Mouse (Mus musculus): ENCODE data around the gene Cracr2a. TPM values are rescaled to one million over a fixed set of nuclear protein-coding genes. Genes with fewer than 3 reads are reported as not detected.

Gene Cracr2a
- polyA plus RNA-seq, 1 experiment from 2014 or later: 1.2 TPM

DNA sequence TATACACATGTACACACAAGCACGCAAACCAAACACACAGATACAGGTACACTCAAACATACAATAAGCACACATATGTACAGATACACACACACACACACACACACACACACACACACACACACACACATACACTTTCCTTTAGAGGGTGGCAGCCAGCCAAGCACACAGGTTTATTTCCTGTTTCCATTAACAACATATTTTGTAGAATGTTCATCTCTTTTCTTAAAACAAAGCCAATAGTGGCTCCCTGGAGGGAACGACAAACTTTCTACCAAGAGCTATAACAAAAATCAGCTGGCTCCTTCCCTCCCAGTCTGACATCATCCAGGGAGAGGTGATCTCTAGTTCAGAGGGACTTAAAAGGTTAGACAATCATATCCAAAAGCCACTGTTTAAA is 73.7 kb downstream of the Cracr2a start:
- 80% methylated on average over 2 of the region's 2 CpGs for WGBS
- no peak for ATAC-seq (ENCODE audit: low FRiP score)
- Histone ChIP-seq H3K4me2 (no peak overlapping the region), H3K27me3 (replicated peaks) (no peaks in the 10 kb centered on the region), H3K36me3 (no peaks in the 10 kb centered on the region), H3K4me3 (replicated peaks) (no peak overlapping the region), H3K27ac (replicated peaks) (no peak overlapping the region), H3K4me1 (peaks cover 15% of the 10 kb centered on the region), H3K9ac (replicated peaks) (no peak overlapping the region), H3K9me3 (replicated peaks) (no peaks in the 10 kb centered on the region)

DNA sequence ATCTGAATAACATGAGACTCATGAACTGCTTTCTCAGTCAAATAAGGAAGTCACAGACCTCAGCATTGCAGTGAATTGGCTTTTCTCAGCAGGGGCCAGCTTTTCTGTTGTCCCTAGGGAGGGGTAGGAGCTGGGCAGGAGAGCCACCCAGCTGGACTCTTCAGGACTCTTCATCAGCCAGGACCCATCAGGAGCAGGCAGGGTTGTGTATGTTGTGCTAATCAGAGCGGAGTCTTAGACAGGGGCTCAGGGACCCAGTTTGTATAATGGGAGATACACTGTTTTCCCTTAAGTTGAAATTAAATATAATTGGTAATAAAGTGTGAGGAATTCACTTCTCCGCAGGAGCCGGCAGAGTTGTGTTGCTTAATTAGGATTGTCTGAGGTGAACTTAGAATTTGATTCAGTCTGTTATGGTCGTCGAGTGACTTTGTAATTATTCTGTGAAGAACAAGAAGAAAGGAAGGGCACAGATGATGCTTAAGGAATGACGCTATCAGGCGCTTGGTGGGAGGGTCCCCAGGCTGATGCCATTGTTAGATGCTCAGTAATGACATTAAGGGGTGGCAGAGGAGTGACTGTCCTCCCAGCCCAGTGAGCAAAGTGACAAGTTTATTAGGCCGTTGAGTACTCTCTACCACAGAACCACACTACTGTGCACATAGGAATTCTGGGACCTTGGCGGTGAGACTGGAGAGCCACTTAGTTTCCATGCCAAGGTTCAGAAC is 74.5 kb downstream of the Cracr2a start:
- 30% methylated on average over 9 of the region's 9 CpGs for WGBS
- no peaks in the 10 kb centered on the region for H3K9me3 ChIP-seq (replicated peaks)
- peaks cover 15% of the 10 kb centered on the region for H3K4me1 ChIP-seq
- no peak overlapping the region; the same call in 1 of the 2 replicates for H3K27ac ChIP-seq (replicated peaks)
- H3K4me3 ChIP-seq (replicated peaks): no peak overlapping the region
- H3K27me3 ChIP-seq (replicated peaks): no peaks in the 10 kb centered on the region
- peak; percentile 46 for ATAC-seq (ENCODE audit: low FRiP score)
- H3K36me3 ChIP-seq: no peaks in the 10 kb centered on the region
- no peak overlapping the region for H3K9ac ChIP-seq (replicated peaks)
- no peak overlapping the region for H3K4me2 ChIP-seq

GRCm38 (mm10) chr6:127641077-127641801 is 80.1 kb downstream of the Cracr2a start:
- no peak for ATAC-seq (ENCODE audit: low FRiP score)
- no peaks in the 10 kb centered on the region for H3K9me3 ChIP-seq (replicated peaks)
- 81% methylated on average over 8 of the region's 8 CpGs for WGBS

GRCm38 (mm10) chr6:127655988-127656387 is 94.8 kb downstream of the Cracr2a start:
- H3K9me3 ChIP-seq (replicated peaks): peaks cover 7% of the 10 kb centered on the region; the same call in 1 of the 2 replicates
- H3K4me1 ChIP-seq: no peaks in the 10 kb centered on the region
- 15% methylated on average over 4 of the region's 4 CpGs for WGBS
- H3K27me3 ChIP-seq (replicated peaks): no peaks in the 10 kb centered on the region
- H3K27ac ChIP-seq (replicated peaks): no peak overlapping the region
- no peak overlapping the region for H3K4me2 ChIP-seq
- no peak for ATAC-seq (ENCODE audit: low FRiP score)
- H3K4me3 ChIP-seq (replicated peaks): no peak overlapping the region
- no peaks in the 10 kb centered on the region for H3K36me3 ChIP-seq
- H3K9ac ChIP-seq (replicated peaks): no peak overlapping the region

More at GRCm38 (mm10) chr6:127641077-127641801, 80.1 kb downstream of the Cracr2a start:
- no peak overlapping the region for H3K9ac ChIP-seq (replicated peaks)
- H3K27me3 ChIP-seq (replicated peaks): no peaks in the 10 kb centered on the region
- H3K4me2 ChIP-seq: no peak overlapping the region
- H3K27ac ChIP-seq (replicated peaks): no peak overlapping the region
- H3K4me1 ChIP-seq: no peaks in the 10 kb centered on the region
- no peaks in the 10 kb centered on the region for H3K36me3 ChIP-seq
- no peak overlapping the region for H3K4me3 ChIP-seq (replicated peaks)

GRCm38 (mm10) chr6:127657152-127657551 is 96.0 kb downstream of the Cracr2a start:
- 92% methylated on average over 11 of the region's 11 CpGs for WGBS
- no peaks in the 10 kb centered on the region for H3K36me3 ChIP-seq
- no peak for ATAC-seq (ENCODE audit: low FRiP score)

GRCm38 (mm10) chr6:127659472-127659871 is 98.3 kb downstream of the Cracr2a start:
- H3K27ac ChIP-seq (replicated peaks): no peak overlapping the region
- no peaks in the 10 kb centered on the region for H3K36me3 ChIP-seq
- no peaks in the 10 kb centered on the region for H3K9me3 ChIP-seq (replicated peaks)
- H3K4me1 ChIP-seq: peaks cover 5% of the 10 kb centered on the region; the same call in 1 of the 2 replicates
- H3K4me2 ChIP-seq: no peak overlapping the region
- ATAC-seq (ENCODE audit: low FRiP score): no peak
- 64% methylated on average over 5 of the region's 5 CpGs for WGBS
- no peak overlapping the region for H3K9ac ChIP-seq (replicated peaks)
- no peak overlapping the region for H3K4me3 ChIP-seq (replicated peaks)
- no peaks in the 10 kb centered on the region for H3K27me3 ChIP-seq (replicated peaks)

More at GRCm38 (mm10) chr6:127657152-127657551, 96.0 kb downstream of the Cracr2a start:
- no peak overlapping the region for H3K4me2 ChIP-seq
- no peak overlapping the region for H3K9ac ChIP-seq (replicated peaks)
- no peak overlapping the region for H3K27ac ChIP-seq (replicated peaks)
- H3K4me3 ChIP-seq (replicated peaks): no peak overlapping the region
- H3K4me1 ChIP-seq: no peaks in the 10 kb centered on the region
- H3K27me3 ChIP-seq (replicated peaks): no peaks in the 10 kb centered on the region
- H3K9me3 ChIP-seq (replicated peaks): peaks cover 7% of the 10 kb centered on the region; the same call in 1 of the 2 replicates

GRCm38 (mm10) chr6:127659966-127660365 is 98.8 kb downstream of the Cracr2a start:
- Histone ChIP-seq H3K4me3 (replicated peaks) (no peak overlapping the region), H3K27ac (replicated peaks) (no peak overlapping the region), H3K9me3 (replicated peaks) (no peaks in the 10 kb centered on the region), H3K4me1 (peaks cover 5% of the 10 kb centered on the region), H3K4me2 (no peak overlapping the region), H3K36me3 (no peaks in the 10 kb centered on the region), H3K9ac (replicated peaks) (no peak overlapping the region), H3K27me3 (replicated peaks) (no peaks in the 10 kb centered on the region)
- WGBS: 86% methylated on average over 4 of the region's 4 CpGs
- ATAC-seq (ENCODE audit: low FRiP score): no peak

GRCm38 (mm10) chr6:127661717-127662292 is 100.7 kb downstream of the Cracr2a start:
- WGBS: 79% methylated on average over 7 of the region's 7 CpGs
- Histone ChIP-seq H3K4me3 (replicated peaks) (no peak overlapping the region), H3K36me3 (no peaks in the 10 kb centered on the region), H3K4me2 (no peak overlapping the region), H3K9me3 (replicated peaks) (no peaks in the 10 kb centered on the region), H3K4me1 (peaks cover 5% of the 10 kb centered on the region), H3K27ac (replicated peaks) (no peak overlapping the region), H3K9ac (replicated peaks) (no peak overlapping the region), H3K27me3 (replicated peaks) (no peaks in the 10 kb centered on the region)
- no peak for ATAC-seq (ENCODE audit: low FRiP score)

GRCm38 (mm10) chr6:127663263-127663662 is 102.1 kb downstream of the Cracr2a start:
- WGBS: 78% methylated on average over 7 of the region's 7 CpGs
- no peaks in the 10 kb centered on the region for H3K9me3 ChIP-seq (replicated peaks)
- no peaks in the 10 kb centered on the region for H3K36me3 ChIP-seq
- H3K4me3 ChIP-seq (replicated peaks): no peak overlapping the region
- H3K27me3 ChIP-seq (replicated peaks): no peaks in the 10 kb centered on the region
- ATAC-seq (ENCODE audit: low FRiP score): no peak
- H3K9ac ChIP-seq (replicated peaks): no peak overlapping the region
- no peak overlapping the region for H3K4me2 ChIP-seq
- no peak overlapping the region for H3K27ac ChIP-seq (replicated peaks)
- H3K4me1 ChIP-seq: peaks cover 5% of the 10 kb centered on the region

GRCm38 (mm10) chr6:127669313-127669712 is 108.2 kb downstream of the Cracr2a start:
- H3K9me3 ChIP-seq (replicated peaks): no peaks in the 10 kb centered on the region
- 54% methylated on average over 4 of the region's 4 CpGs for WGBS
- H3K9ac ChIP-seq (replicated peaks): no peak overlapping the region
- ATAC-seq (ENCODE audit: low FRiP score): peak; percentile 40; the same call in 1 of the 2 replicates
- peaks cover 10% of the 10 kb centered on the region; the same call in 1 of the 2 replicates for H3K4me1 ChIP-seq
- H3K27me3 ChIP-seq (replicated peaks): no peaks in the 10 kb centered on the region
- H3K27ac ChIP-seq (replicated peaks): no peak overlapping the region
- no peak overlapping the region for H3K4me3 ChIP-seq (replicated peaks)
- H3K4me2 ChIP-seq: no peak overlapping the region
- no peaks in the 10 kb centered on the region for H3K36me3 ChIP-seq

DNA sequence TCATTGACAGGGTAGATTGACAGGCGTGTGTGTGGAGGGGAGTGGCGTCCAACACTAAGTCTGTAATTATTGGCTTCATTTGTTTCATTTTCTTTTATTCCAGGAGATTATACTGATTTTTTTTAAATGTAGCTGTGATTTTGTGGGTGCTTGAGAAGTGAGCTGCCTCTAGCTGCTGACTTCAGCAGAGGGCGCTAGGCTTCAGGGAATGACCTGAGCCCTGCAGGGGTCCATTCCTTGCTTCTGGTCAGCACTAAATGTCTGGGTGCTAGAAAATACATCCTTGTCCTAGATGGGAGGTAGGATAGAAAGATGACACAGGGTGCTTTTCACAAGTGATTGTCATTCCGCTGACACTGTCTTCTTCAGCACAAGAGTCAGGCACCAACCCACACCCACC is 108.9 kb downstream of the Cracr2a start:
- Histone ChIP-seq H3K4me1 (0 out of 2 replicates have a peak, but pooled peaks cover 10% of the 10 kb centered on the region), H3K4me3 (replicated peaks) (no peak overlapping the region), H3K9ac (replicated peaks) (no peak overlapping the region), H3K4me2 (no peak overlapping the region), H3K9me3 (replicated peaks) (no peaks in the 10 kb centered on the region), H3K27ac (replicated peaks) (no peak overlapping the region), H3K27me3 (replicated peaks) (no peaks in the 10 kb centered on the region), H3K36me3 (no peaks in the 10 kb centered on the region)
- no peak for ATAC-seq (ENCODE audit: low FRiP score)
- WGBS: 97% methylated on average over 4 of the region's 4 CpGs

All from neural tube, embryonic 15.5 days (tissue).